Mouse (Mus musculus): ENCODE data around the gene 2310050C09Rik.

Gene 2310050C09Rik

GRCm38 (mm10) chr3:92870116-92870515 is at the start of gene 2310050C09Rik:
TSS of gene 2310050C09Rik (minus strand) at chr3:92870216.
- DNase-seq, result no peak

GRCm38 (mm10) chr3:92907571-92907970 is 37.6 kb upstream of the 2310050C09Rik start:
- DNase-seq, result peak; percentile 40 to 63

DNA sequence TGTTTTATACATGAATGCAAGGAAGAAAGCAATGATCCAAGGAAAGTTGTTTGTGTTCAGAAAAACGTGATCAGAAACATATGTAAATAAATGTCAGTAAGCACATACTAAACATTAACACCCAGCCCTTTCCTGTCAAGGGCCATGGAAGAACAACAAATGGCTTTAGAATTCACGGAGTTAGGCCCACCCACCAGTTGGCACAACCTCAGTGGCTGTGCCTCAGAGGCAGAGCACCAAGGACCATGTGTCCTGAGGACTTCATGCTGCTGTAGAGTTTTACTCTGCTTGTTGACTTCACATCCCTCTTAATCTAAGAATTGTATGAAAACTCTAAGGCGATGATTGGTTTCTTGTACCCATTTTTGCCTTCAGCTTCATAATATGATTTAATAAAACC is 35.2 kb upstream of the 2310050C09Rik start:
- no peak for DNase-seq

GRCm38 (mm10) chr3:92903640-92904039 is 33.6 kb upstream of the 2310050C09Rik start:
- peak; percentile 27 to 40 for DNase-seq

- DNase-seq, result peak; percentile 51 to 52
Observed at GRCm38 (mm10) chr3:92902992-92903391, 33.0 kb upstream of the 2310050C09Rik start.

DNA sequence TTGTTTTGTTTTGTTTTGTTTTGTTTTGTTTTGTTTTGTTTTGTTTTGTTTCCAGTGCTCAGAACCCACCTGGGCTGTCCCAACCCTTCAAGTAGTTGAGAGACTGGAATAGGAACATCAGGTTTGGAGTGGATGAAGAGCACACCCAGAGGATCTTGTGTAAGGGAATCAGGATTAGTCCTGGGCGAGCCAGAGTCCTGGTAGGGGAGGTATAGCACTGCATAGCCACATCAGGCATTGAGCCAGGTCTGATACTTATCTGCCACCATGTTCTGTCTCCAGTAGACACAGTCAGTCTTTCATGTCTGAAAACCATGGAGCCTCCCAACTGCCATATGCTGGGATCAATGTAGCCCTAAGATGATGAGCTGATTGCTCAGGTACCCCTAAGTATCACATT is 24.5 kb upstream of the 2310050C09Rik start:
- DNase-seq, result no peak

DNA sequence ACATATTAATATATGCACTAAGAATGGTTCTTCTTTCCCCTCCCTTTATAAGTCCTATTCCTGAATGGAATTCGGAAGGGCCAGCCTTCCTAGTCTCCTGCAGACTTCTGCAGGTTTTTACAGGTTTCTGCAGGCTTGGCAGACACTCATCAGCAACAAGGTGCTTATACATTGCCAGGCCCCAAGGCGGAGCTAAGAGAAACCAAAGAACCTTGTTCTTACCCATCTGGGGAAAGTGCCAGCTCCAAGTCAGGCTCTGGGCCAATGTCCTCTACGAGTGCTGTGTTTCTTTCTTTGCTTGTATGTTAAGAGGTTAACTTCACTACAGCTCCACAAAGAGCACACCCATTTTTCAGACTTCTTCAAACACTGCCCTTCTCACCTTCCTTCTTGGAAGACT is 24.0 kb upstream of the 2310050C09Rik start:
- peak; percentile 6 to 21 for DNase-seq

DNA sequence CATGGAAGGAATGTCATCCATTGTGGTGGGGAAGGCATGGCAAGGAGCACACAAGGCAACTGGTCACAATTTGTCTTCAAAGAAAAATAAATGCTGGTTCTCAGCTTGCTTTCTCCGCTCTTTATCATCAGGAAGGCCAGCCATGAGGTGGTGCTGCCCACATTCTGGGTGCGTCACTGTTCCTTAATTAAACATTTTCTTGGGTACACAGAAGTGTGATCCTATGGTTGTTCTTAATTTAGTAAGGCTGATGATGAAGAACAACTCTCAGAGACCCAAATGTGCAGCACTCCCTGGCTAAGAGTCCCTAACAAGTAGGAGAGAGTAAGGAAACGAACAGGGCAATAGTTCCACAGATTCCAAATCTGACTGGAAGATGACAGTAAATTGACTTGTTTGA is 4.2 kb upstream of the 2310050C09Rik start:
- no peak for DNase-seq

DNA sequence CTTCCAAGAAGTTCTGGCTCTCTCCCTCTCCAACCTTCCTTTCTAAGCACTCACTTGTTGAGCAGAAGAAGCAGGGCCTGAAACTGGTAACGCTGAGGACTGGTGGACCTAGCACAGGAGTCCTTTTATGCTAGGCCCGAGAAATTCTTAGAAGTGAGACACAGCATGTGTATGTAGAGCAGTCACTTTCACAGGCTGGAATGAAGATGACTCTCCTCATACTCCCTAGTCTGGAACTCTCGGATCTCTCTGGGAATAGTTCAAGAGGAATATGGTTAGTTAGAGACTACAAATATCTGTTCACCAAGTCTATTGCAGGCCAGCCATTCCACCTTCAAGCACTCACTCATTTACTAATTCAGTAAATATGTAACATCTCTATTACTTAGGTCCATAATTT is 18.8 kb downstream of the 2310050C09Rik start, which contains the start of gene Lce1l:
Gene Lce1l, minus strand, starts transcription at position 101 of the 400 bp plus-strand sequence.
- no peak for DNase-seq

DNA sequence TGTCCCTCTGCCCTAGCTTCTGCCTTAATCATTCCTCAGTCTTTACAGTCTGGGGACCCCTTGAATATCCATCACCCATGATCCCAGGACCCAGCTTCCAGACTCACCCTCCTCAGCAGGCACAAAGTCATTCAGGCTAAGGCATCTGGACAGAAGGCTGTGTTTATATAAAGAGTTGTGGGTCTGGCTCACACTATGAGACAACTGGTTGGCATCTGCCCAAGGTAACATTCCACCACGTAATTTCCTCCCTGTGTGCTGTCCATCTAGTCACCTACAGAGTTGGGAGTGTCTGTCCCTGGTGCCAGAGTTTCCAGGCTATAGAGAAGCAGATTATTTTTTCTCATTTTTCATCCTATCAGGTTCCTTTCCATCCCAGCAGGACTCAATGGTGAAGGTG is 42.9 kb downstream of the 2310050C09Rik start, which contains the start of gene Kprp:
Gene Kprp, minus strand, starts transcription at position 140 of the 400 bp plus-strand sequence.
- DNase-seq, result no peak

GRCm38 (mm10) chr3:92825808-92826207 is 44.2 kb downstream of the 2310050C09Rik start:
- no peak for DNase-seq
